Mouse (Mus musculus): ENCODE measurements at regions not wholly inside any gene's neighbourhood (a gene's known extent, or its start where the extent isn't known, plus 50 kb on each side); places are given as distances from the start of the nearest gene placed in this dataset.

GRCm38 (mm10) chr15:102776218-102776850 is 54.4 kb upstream of the Calcoco1 start:
- DNase-seq = no peak

GRCm38 (mm10) chr15:102780626-102781025 is 58.6 kb upstream of the Calcoco1 start:
- DNase-seq = no peak

- DNase-seq = no peak
Observed at GRCm38 (mm10) chr15:102782988-102783799, 61.2 kb upstream of the Calcoco1 start.

GRCm38 (mm10) chr15:102785055-102785820 is 63.3 kb upstream of the Calcoco1 start:
- peak; percentile 26 for DNase-seq

GRCm38 (mm10) chr15:102788846-102789518 is 67.0 kb upstream of the Calcoco1 start:
- DNase-seq = no peak

- no peak for DNase-seq
Observed at GRCm38 (mm10) chr15:102797020-102797618, 75.1 kb upstream of the Calcoco1 start.

GRCm38 (mm10) chr15:102800049-102800448 is 78.1 kb upstream of the Calcoco1 start:
- no peak for DNase-seq

GRCm38 (mm10) chr15:102802265-102802813 is 80.4 kb upstream of the Calcoco1 start:
- peak; percentile 6 for DNase-seq

GRCm38 (mm10) chr15:102807353-102807752 is 85.4 kb upstream of the Calcoco1 start:
- DNase-seq = no peak

GRCm38 (mm10) chr15:102819181-102819580 is 97.2 kb upstream of the Calcoco1 start:
- DNase-seq = no peak

- peak; percentile 3 for DNase-seq
Observed at GRCm38 (mm10) chr15:102839688-102840087, 81.2 kb upstream of the Hoxc13 start.

GRCm38 (mm10) chr15:102862374-102862773 is 58.5 kb upstream of the Hoxc13 start:
- DNase-seq = no peak

- DNase-seq = no peak
Observed at GRCm38 (mm10) chr15:102866788-102867187, 54.1 kb upstream of the Hoxc13 start.

Measured in adrenal gland, adult 8-10 months (tissue).